Mouse (Mus musculus): ENCODE data around the gene Clrn1.
"Not testable (repeated sequence)": the region's sequence is repeated elsewhere in the genome, so short reads cannot be mapped to it uniquely, and the experiment has no call there.

Gene Clrn1

GRCm38 (mm10) chr3:58884801-58885573 lies at the start of gene Clrn1:
Gene Clrn1, minus strand, starts transcription at chr3:58885340.
- DNase-seq (ENCODE audit: low spot score) = peak; percentile 17

- DNase-seq (ENCODE audit: low spot score) = peak; percentile 49
Measured at GRCm38 (mm10) chr3:58924027-58924426, 38.9 kb upstream of the Clrn1 start.

GRCm38 (mm10) chr3:58923140-58923539 lies 38.0 kb upstream of the Clrn1 start:
- no peak for DNase-seq (ENCODE audit: low spot score)

GRCm38 (mm10) chr3:58922636-58923035 lies 37.5 kb upstream of the Clrn1 start:
- DNase-seq (ENCODE audit: low spot score) = peak; percentile 22

GRCm38 (mm10) chr3:58921316-58921715 lies 36.2 kb upstream of the Clrn1 start:
- peak; percentile 56 for DNase-seq (ENCODE audit: low spot score)

GRCm38 (mm10) chr3:58904656-58905055 lies 19.5 kb upstream of the Clrn1 start:
- no peak for DNase-seq (ENCODE audit: low spot score)

- DNase-seq (ENCODE audit: low spot score) = no peak
Measured at GRCm38 (mm10) chr3:58902051-58902758, 17.1 kb upstream of the Clrn1 start.

GRCm38 (mm10) chr3:58895131-58895530 lies 10.0 kb upstream of the Clrn1 start:
- no peak for DNase-seq (ENCODE audit: low spot score)

- DNase-seq (ENCODE audit: low spot score) = no peak
Measured at GRCm38 (mm10) chr3:58894529-58894928, 9.4 kb upstream of the Clrn1 start.

- no peak for DNase-seq (ENCODE audit: low spot score)
Measured at GRCm38 (mm10) chr3:58889670-58890069, 4.5 kb upstream of the Clrn1 start.

- no peak for DNase-seq (ENCODE audit: low spot score)
Measured at GRCm38 (mm10) chr3:58888131-58888715, 3.1 kb upstream of the Clrn1 start.

GRCm38 (mm10) chr3:58887719-58888118 lies 2.6 kb upstream of the Clrn1 start:
- DNase-seq (ENCODE audit: low spot score) = no peak

GRCm38 (mm10) chr3:58883511-58883907 lies 1.6 kb downstream of the Clrn1 start:
- DNase-seq (ENCODE audit: low spot score) = no peak

GRCm38 (mm10) chr3:58882878-58883510 lies 2.1 kb downstream of the Clrn1 start:
- DNase-seq (ENCODE audit: low spot score) = peak; percentile 33

GRCm38 (mm10) chr3:58881016-58881415 lies 4.1 kb downstream of the Clrn1 start:
- DNase-seq (ENCODE audit: low spot score) = peak; percentile 90

GRCm38 (mm10) chr3:58880181-58880580 lies 5.0 kb downstream of the Clrn1 start:
- peak; percentile 50 for DNase-seq (ENCODE audit: low spot score)

- not testable (repeated sequence) for DNase-seq (ENCODE audit: low spot score)
Measured at GRCm38 (mm10) chr3:58871882-58872281, 13.3 kb downstream of the Clrn1 start.

- DNase-seq (ENCODE audit: low spot score) = no peak
Measured at GRCm38 (mm10) chr3:58865690-58866089, 19.4 kb downstream of the Clrn1 start.

GRCm38 (mm10) chr3:58862976-58863375 lies 22.2 kb downstream of the Clrn1 start:
- DNase-seq (ENCODE audit: low spot score) = no peak

- peak; percentile 48 for DNase-seq (ENCODE audit: low spot score)
Measured at GRCm38 (mm10) chr3:58843415-58843814, 41.7 kb downstream of the Clrn1 start.

- DNase-seq (ENCODE audit: low spot score) = no peak
Measured at GRCm38 (mm10) chr3:58833442-58834160, 51.5 kb downstream of the Clrn1 start.

- DNase-seq (ENCODE audit: low spot score) = no peak
Measured at GRCm38 (mm10) chr3:58832888-58833287, 52.3 kb downstream of the Clrn1 start.
